Mouse (Mus musculus): ENCODE results near the gene Cadm1.

GRCm38 (mm10) chr9:47615049-47615448, 85.1 kb downstream of the Cadm1 start:
- TF ChIP-seq CTCF (IDR thresholded peaks at IDR 0.05; ENCODE audit: low read depth) (no peak), EP300 (IDR thresholded peaks at IDR 0.05; ENCODE audit: low read depth) (no peak)
